Mouse (Mus musculus) adrenal gland, postnatal 36 days (tissue): ENCODE measurements around the gene Pafah2. TPM values are rescaled to one million over a fixed set of nuclear protein-coding genes. Genes with fewer than 3 reads are reported as not detected.
"Not testable (repeated sequence)": the region's sequence is repeated elsewhere in the genome, so short reads cannot be mapped to it uniquely, and the experiment has no call there.

Experiments
- DNase-seq, 2 experiments: peaks; one replicate each; pipeline ENCODE4 v3.0.0; 2021; ENCODE audit warnings: mixed read lengths in 1 of 2
- total RNA-seq, 2 experiments: library from RNA; stranded (reverse); gene quantifications; 2 replicates each; pipeline ENCODE4 v1.2.3; 2021

The Pafah2 gene
- total RNA-seq, 2 experiments from 2014 or later, result 14.7 to 16.0 TPM

DNA sequence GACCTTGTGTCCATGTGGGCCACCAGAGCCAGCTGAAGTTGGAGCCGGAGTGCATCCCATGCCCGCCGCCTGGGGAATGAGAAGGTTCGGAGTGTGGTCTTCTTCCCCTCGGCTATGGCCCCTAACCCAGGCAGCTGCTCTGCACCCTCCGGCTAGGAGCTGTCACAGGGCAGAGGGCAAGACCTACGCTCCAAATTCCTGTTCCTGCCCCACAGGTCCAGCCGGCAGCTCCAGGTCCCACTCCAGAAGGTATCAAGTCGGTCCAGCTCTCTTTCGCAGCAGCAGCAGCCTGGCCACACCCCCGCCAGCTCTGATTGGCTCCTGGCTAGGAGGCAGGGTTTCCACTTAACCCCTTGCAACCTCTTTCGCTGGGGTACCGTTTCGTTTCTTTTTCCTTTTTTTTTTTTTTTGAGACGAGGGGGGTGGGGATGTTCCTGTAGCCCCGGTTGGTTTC lies 23.8 kb upstream of the Pafah2 start:
- DNase-seq, result peak; percentile 90 to 93

DNA sequence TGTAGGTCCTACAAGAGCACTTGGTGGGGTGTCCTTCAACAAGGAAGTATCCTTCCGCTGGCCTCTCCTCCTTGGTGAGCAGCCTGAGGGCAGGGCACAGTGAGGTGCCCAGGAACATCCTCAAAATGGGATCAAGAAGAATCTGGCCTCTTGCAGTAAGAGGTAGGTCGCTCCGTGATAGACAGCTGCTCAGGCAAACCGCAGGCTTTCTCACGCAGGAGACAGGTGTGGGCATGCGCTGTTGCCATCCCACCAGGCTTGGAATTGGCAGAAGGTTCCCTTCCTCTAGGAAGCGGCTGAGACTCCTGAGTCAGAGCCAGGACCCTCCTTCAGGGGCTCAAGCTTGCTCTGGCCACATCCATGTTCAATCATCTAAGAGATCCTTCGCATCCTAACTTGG lies 22.8 kb upstream of the Pafah2 start:
- no peak for DNase-seq

DNA sequence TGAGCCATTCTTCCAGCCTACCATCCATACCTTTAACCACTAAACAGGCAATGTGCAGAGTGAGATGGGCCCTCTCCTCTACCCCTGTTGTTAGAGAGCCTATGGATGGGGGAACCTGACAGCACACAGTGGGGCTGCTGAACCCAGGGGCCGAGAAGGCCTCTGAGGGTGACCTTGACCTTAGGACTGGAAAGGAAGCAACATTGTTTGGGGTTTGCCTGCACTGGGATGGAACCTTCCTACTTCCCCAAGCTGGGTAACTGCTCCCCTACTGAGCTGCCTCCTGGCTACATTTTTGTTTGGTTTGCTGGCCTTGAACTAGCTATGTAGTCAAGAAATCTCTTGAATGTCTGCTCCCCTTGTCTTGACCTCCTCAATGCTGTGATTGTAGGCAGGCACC lies 21.8 kb upstream of the Pafah2 start:
- DNase-seq, result no peak

DNA sequence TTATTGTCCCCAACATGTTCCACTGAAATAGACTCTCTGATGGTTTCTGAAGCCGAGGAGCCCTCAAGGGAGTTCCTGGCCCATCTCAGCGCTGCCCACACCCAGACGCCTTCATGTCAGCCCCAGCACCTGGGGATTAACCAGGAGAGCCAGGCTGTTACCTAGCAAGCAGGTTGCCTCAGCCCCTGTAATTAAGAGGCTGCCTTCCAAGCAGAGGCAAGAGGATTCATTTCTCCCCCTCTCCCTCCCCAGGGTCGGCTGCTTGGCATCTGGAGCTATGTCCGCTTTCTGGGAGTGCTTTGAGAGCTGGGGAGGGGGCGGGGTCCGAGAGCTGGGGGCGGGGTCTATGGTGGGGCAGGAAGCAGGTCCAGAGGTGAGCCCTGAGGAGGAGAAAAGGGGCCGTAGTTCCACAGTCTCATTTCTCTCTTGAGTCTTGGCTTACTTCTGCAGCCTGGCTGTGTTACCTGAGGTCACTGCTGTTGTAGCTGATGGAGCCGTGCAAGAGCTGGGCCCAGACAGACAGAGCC lies 18.0 kb upstream of the Pafah2 start:
- no peak for DNase-seq

DNA sequence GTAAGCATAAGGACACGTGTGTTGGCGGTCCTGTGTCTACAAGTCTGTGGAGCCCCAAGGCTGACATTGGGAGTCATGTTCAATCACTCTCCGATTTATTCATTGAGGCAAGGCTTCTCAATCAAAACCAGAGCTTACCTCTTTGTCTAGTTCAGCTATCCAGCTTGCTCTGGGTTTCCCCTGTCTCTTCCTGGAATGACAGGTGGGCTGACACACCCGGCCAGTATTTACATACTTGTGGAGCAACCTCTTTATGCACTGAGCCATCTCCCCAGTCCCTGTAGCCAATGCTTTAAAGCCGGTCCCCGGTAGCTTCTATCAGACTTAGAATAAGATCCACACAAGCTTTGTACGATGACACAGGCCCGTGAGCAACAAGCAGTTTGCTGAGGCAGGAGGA lies 16.6 kb upstream of the Pafah2 start:
- DNase-seq, result no peak

DNA sequence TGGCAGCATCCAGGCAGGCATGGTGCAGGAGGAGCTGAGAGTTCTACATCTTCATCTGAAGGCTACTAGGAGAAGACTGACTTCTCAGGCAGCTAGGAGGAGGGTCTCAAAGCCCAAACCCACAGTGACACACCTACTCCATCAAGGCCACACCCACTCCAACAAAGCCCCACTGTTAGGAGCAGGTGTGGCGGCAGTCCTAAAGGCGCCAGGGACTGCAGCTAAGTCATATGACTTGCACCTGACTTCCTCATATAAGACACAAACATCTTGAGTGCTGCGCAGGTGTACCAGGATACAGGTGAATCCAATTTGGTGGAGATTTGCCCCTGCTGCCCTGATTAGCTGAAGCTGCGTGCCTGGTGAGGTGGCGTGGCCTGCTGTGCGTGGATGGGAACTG lies 12.4 kb upstream of the Pafah2 start, which contains the start of gene Extl1:
TSS of gene Extl1 (minus strand) at position 101 of the 400 bp plus-strand sequence.
- not testable (repeated sequence) for DNase-seq

DNA sequence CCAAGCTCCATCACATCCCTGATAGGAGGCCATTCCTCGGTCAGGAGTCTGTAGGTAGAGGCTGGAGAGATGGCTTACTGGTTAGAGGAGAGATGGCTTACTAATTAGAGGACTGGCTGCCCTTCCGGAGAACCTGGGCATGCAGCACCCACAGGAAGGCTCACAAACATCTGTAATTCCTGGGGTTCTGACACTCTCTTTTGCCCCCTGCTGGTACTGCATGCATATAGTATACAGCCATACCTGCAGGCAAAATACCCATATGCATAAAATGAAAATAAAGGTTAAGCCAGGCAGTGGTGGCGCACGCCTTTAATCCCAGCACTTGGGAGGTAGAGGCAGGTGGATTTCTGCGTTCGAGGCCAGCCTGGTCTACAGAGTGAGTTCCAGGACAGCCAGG lies 8.9 kb upstream of the Pafah2 start:
- DNase-seq, result no peak

DNA sequence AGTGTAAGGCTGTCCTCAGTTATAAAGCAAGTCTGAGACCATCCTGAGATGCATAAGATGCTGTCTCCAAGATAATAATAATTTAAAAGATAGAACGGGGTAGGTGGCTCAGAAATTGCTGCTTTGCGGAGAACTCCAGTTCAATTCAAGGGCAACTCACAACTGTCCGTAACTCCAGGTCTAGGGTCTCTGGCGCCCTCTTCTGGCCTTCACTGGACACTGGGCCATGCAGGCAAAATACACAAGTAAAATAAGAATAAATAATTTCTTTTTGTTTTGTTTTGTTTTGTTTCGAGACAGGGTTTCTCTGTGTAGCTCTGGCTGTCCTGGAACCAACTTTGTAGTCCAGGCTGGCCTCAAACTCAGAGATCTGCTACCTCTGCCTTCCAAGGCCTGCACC lies 7.7 kb upstream of the Pafah2 start:
- DNase-seq, result peak; percentile 82 to 86

DNA sequence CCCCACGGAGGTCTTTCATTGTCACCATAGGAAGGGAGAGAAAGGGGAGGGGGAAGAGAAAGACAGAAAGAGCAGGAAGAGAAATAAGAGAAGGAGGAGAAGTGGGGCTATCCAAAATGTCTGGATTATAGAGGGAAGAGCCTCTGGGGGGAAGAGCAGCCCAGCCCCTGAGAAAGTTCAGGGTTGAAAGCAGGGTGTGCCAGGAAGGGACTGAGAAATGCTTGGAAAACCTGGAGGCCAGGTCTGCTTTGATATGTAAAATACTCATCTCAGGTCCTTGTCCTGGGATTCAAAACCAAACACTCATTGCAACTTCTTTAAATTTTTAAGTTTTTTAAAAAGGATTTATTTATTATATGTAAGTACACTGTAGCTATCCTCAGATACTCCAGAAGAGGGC lies 4.5 kb upstream of the Pafah2 start:
- no peak for DNase-seq

DNA sequence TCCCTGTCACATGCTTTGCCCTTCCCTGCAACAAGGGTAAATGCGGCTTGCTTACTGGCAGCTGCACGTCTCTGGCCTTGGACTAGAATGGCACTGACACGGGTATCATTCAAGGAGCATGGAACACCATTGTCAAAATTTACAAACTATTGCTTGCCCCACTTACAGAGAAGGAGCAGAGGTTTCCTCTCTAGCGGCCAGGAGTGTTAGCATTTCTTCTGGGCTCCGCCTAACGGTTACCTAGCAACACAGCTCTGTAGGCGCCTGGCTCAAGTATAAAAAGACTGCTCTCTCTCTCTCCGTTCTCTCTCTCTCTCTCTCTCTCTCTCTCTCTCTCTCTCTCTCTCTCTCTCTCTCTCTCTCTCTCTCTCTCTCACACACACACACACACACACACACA lies 3.5 kb upstream of the Pafah2 start:
- DNase-seq, result peak in 1 of 2 experiments; percentile 41

DNA sequence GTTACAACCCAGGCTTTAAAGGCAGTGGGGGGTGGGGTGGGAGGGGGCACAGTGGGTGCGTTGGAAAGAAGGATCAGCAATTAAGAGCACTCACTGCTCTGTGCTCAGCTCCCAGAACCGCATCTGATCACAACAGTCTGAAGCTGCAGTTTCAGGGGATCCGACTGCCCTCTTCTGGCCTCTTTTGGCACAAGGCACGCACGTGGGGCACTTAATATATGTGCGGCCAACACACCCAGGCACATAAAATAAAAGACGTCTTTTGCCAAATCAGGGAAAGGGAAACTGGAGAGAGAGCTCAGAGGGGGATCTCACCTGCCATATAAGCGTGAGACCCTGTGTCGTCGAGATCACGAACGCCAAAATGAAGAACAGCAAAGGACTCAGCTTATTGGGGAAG lies 3.1 kb upstream of the Pafah2 start:
- DNase-seq, result no peak

DNA sequence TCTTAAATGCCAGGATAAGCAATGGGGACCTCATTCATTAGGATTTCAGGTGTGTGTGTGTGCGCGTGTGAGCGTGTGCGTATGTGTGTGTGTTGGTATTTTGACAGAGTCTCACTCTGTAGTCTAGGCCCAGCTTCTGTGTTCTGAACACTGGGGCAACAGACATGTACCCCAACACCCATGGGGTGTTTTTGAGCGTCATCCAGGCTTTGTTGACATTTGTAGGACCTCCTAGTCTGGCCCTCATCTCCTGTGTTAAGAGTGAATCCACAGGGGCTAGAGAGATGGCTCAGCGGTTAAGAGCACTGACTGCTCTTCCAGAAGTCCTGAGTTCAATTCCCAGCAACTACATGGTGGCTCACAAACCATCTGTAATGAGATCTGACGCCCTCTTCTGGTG lies 978 bp upstream of the Pafah2 start:
- DNase-seq, result no peak

DNA sequence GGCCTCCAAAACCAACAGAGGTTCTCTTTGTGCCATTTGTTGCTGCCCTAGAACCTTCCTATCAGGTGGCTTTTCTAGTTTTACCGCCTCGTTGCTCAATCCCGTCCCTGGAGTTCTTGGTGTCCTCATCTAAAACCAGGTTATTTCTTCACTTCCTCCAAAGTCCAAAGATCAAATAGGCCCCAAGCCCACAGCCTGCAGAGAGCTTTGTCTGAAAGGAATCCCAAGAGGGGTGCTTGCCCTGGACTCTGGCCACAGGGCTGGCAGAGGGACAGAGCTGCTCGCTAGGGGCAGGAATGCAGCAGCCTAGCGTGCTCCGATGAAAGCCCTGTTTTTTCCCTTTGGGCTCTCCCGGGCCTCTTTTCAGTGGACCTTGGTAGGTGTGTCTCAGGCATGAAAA lies 1.0 kb downstream of the Pafah2 start:
- DNase-seq, result peak; percentile 46 to 79

DNA sequence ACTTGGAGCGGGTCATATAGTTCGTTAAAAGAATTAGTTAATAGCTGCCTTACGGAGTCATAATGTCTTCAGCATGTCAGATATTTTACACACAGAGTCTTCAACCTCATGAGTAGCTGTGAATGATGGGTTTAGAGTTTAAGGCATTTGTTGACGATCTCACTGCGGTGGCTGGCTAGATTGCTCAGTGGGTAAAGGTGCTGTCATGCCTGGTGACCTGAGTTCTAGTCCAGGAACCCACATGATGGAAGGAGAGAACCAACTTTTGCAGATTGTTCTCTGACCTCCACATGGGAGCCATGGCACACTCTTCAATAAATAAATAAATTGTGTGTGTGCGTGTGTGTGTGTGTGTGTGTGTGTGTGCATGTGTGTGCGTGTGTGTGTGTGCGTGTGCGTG lies 1.6 kb downstream of the Pafah2 start:
- DNase-seq, result no peak

DNA sequence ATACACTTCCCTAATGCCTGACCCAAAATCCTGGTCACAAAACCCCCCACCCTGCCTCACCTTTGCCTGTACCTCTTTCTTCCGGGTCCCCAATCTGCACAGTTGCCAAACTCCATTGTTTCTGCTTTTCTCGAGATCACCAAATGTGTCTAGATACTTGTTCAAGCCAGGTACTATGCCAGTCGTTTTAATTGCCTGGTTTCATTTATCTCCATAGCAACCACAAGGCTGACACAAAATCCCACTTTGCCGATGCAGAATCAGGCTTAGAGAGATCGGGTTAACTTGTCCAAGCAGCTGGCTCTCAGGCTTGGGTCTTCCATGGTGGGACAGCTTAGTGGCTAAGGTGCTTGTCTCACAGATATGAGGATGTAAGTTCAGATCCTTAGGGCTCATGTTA lies 4.1 kb downstream of the Pafah2 start:
- no peak for DNase-seq

DNA sequence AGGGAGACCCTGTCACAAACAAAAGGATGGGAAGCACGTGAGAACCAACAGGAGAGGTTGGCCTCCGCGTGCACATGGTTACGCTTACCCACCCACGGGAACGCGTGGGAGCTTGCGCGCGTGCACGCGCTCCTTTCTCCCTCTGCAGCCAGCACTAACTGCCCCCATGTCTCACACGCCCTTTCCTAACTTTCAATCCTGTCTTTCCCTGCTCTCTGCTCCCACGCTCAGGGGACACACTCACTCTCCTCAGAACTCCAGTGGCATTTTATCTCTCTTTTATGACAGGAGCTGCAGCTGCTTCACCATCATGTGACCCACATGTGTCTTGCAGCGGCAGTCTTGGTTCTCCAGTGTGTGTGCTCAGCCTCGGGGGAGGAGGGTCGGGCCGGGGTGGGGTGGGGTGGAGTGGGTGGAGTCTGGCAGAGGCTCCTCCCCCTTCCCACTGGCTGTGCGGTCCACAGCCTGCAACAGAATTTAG lies 5.1 kb downstream of the Pafah2 start:
- DNase-seq, result peak; percentile 47 to 79

DNA sequence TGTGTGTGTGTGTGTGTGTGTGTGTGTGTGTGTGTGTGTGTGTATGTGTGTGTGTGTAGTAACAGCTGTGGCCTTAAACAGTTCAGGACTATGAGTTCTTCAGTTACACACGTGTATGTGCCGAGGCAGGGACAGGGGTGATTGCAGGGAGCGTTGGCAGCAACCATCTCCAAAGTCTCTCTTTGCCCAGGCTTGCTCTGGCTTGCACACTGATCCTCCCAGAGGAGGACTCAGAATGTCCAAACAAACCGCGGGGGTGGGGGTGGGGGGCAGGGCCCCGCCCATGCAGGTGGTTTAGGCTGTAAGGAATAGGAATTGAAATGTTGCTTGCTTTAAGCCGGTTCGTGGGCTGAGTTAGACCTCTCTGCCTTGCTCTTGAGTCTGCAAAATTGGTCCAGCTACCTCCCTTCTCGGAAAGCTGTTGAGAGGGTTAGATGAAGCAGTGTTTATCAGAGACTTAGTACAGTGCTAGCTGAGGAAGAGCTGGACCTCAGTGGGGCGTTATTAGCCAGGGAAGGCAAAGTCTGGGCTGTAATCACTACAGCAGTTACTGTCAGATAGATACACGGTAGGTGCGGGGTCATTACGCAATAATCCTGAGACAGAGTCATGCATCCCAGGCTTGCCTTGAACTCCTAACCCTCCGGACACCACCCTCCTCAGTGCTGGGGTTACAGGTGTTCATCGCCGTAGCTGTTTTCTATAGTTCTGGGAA lies 5.9 kb downstream of the Pafah2 start:
- DNase-seq, result no peak

DNA sequence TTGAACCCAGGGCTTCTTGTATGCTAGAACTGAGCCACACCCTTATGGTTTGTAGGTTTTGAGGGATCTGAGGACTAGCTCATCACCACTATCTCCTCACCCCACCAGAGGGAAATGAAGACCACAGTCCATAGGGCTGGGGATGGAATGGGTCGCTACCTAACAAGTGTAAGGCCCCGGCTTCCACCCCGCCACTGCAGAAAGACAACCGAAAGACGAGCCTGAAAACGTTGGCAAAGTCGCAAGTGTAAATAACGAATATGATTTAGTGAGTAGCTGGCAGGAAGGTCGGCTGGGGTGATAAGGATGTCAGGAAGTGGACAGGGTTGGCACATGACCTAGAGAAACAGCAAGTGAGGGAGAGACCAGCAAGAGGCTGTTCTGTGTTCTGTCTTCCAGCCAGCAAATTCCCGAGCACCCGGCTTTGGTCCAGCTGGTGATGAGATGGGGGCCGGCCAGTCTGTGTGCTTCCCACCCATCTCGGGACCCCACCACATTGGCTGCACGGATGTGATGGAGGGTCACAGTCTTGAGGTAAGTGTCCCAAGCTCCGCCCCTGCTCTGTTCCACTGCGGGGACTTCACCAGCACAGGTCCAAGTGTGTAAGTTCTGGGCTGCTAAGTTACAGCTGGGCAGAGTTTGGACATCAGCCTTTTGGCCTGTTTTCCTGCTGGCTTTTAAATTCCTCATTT lies 6.6 kb downstream of the Pafah2 start:
- DNase-seq, result peak in 1 of 2 experiments; percentile 39

DNA sequence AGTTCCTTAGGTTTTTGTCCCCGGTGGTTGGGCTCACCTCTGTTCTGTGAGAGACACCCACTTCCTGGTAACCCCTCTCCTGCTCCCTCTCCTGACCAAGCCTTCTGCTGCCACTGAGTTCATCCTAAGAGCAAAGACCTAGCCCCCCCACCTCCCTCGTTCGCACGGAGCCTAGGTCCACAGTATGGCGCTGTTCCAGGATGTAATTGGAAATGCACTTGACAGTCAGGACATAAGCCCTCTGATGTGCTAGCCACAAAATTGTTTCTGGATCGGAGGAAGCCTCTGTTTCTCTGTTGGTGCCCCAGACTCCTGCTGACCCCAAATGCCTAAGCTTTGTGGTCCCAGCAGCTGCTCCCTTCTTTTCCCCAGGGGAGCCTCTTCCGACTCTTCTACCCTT lies 7.6 kb downstream of the Pafah2 start:
- DNase-seq, result no peak

DNA sequence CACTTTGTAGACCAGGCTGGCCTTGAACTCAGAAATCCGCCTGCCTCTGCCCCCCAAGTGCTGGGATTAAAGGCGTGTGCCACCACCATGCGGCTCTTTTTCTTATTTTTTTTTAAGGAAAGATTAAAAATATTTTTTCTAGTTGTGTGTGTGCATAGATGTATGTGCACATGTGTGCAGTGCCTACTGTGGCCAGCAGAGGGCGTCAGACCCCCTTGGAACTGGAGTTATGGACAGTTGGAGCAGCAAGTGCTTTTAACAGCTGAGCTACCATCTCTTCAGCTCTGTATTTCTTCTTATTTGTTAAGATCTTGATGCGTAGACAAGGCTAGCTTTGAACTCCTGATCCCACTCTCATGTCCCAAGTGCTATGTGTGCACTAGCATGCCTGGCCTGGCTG lies 13.2 kb downstream of the Pafah2 start:
- no peak for DNase-seq

DNA sequence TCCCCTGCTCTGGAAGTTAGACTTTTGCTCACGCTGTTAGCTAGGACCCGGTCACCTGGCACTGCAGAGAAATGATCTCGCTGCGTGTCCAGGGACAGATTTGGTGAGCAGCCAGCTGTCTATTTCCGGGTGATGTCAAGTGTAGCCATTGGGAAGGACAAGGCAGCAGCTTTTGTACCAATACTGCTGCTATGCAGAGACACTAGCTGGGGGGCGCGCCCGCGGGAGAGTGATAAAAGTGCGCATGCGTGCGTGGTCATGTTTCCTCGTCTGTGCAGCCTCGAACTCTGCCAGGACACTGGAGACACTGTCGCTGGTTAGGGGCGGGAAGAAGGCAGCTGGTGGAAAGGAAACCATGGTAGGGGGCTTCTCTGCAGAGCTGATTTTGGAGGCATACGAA lies 20.1 kb downstream of the Pafah2 start:
- DNase-seq, result no peak

DNA sequence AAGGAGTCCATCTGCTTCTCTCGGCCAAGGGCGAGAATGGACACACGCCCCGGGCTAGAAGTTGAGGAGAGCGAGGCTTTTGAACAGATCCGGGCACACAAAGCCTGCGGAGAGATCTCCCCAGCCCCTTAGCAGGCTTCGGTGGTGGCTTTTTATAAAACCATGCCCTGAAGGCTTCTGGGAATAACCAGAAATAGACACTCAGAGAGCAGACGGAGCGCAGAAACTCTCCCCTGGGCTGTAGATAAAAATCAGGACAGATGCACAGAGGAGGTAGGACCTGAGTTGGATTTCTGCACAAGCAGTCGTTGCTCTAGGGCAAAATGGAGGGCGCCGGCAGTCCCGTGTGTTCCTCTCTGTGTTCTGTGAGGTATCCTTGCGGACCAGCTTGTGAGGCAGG lies 20.5 kb downstream of the Pafah2 start:
- DNase-seq, result no peak

DNA sequence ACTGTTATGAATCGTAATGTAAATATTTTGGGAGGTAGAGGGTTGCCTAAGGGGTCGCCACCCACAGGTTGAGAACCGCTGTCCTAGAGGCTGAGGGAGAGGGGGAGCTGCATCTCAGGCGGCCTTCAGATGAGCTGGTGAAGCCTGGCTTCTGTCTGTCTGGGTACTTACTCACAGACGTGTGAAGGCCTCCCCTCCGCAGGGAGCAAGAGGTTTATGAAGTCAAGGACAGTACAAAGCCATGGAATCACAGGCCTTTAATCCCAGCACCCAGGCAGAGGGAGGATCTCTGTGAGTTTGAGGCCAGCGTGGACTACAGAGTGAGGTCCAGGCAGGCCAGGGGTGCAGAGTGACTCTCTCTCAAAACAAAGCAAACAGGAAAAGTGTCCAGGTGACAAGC lies 21.0 kb downstream of the Pafah2 start:
- peak; percentile 50 to 67 for DNase-seq

DNA sequence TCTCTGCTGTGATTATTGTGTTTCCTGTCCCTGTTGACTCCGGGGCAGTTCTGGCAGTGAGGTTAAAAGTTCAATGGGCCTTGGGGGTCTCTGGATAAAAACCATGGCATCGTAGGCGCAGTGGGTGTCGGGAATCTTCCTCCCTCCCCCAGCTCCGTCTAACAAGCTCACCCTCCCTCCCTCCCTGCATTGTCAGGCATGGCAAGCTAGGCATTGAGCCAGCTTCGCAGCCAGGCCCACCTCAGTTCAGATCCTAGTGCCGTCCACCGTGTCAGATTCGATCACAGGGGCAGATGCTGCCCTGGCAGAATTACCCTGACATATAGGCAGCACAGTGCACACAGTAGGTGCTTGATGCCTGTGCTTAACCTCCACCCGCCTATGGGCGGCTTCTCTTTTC lies 25.9 kb downstream of the Pafah2 start:
- no peak for DNase-seq
